ENCODE assay signal across 8 mouse cellular contexts in the genomic region with DNA sequence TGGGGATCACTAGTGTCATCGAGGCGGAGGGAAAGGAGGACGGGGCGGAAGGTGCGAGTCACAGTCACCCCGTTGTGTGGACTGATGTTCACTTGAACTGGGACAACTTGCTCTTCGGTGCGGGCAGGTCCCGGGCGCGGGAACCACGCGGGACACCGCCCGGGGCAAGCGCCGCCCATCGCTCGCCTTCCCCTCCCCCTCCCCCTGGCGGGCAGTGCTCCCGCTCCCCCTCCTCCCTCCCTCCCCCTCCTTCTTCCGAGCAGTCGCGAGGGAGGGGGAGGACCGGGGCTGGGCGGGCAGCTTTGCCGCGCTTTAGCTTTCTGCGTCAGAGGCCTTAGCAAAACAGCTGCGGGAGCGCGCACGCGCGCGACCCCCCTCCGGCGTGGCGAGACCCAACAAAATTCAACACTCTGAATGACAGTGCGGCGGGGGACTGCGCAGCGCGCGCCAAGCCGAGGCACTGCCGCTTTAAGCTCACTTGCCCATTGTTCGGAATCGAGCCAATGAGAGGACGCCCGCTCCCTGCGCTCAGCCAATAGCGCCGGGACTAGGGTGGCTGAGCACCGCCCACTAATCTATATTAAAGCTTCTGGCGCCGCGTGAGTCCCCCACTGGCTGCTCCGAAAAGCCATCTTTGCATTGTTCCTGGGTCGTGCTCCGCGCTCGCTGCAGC. TPM values are rescaled to one million over a fixed set of nuclear protein-coding genes. Genes with fewer than 3 reads are reported as not detected.
DNase-seq lines count a peak whose midpoint lies in the region; ATAC-seq lines count a peak whose summit lies in the region.

Gene Ptma (plus strand): TSS at position 611 of the 673 bp plus-strand sequence.

- peak; percentile 100 for DNase-seq in T-cell, adult 2 months (ENCODE audit: low spot score)
- peak; percentile 99 for DNase-seq in cerebellum, postnatal 36 days
- peak; percentile 98 to 99 for DNase-seq in frontal cortex, postnatal 36 days (ENCODE audit: low spot score in 2 of 2)
- peak; percentile 98 for DNase-seq in left cerebral cortex, adult 11 months (ENCODE audit: low spot score)
- DNase-seq in lung, postnatal 4 days: peak; percentile 99 to 100
- peak; percentile 99 for DNase-seq in retina, postnatal 7 days (ENCODE audit: low read depth, low spot score)
- DNase-seq in urinary bladder, adult 2 months (ENCODE audit: low spot score): peak; percentile 97

- peaks cover 42% of the 10 kb centered on the region for H3K4me1 ChIP-seq in hindbrain, embryonic 15.5 days (replicated peaks)

- peak within 1 kb of the TSS; percentile 97 for H3K9ac ChIP-seq in hindbrain, embryonic 15.5 days

- ATAC-seq in hindbrain, embryonic 15.5 days (ENCODE audit: low FRiP score, low read depth): peak; percentile 95

- peak within 1 kb of the TSS; percentile 84 for H3K4me3 ChIP-seq in hindbrain, embryonic 15.5 days

- peak within 1 kb of the TSS; percentile 94 for H3K4me2 ChIP-seq in hindbrain, embryonic 15.5 days

- peak within 1 kb of the TSS; percentile 100 for H3K27ac ChIP-seq in hindbrain, embryonic 15.5 days (replicated peaks)

- H3K9me3 ChIP-seq in hindbrain, embryonic 15.5 days: no peaks in the 10 kb centered on the region

- no peaks in the 10 kb centered on the region for H3K27me3 ChIP-seq in hindbrain, embryonic 15.5 days

- under 1% methylated on average over 59 of the region's 63 CpGs for WGBS in hindbrain, embryonic 15.5 days

- peaks cover 12% of the 10 kb centered on the region for H3K36me3 ChIP-seq in hindbrain, embryonic 15.5 days

RNA-seq across cellular contexts. Expression of gene Ptma, which starts in this region (rescaled TPM):
- polyA plus RNA-seq in hindbrain, embryonic 15.5 days (2015; fragmentation: Nextera tagmentation; extraction: Ambion mirVana): 1,392 and 1,427 TPM in 2 replicates
- polyA plus RNA-seq in urinary bladder, adult 2 months (2012; rRNA removed): 836 and 1,054 TPM in 2 replicates

Comparison
In these comparisons a context has a peak if more than half of its experiments do, and no peak if none do; other contexts are left out.
1. Peak in every context shown above with its lines: DNase-seq, ATAC-seq, H3K4me3 ChIP-seq and H3K27ac ChIP-seq.